Mouse (Mus musculus) hematopoietic stem cell, adult 5-6 weeks (primary cell): ENCODE results near the gene Ifih1. TPM values are rescaled to one million over a fixed set of nuclear protein-coding genes. Genes with fewer than 3 reads are reported as not detected.
A peak's percentile ranks its signal among the peaks of the same experiment; 100 is the strongest.

Source experiments
- ATAC-seq, 2 experiments: fragments of 125-278 bp in 1 of 2; replicated peaks in 1 of 2; 2 replicates each; pipeline ENCODE4 v1.8.0; 2016 to 2017; ENCODE audit warnings: inconsistent platforms in 2 of 2, mild to moderate bottlenecking in 2 of 2, moderate number of reproducible peaks in 2 of 2, low read depth in 1 of 2, moderate TSS enrichment in 1 of 2; ENCODE audit not compliant: low FRiP score in 2 of 2, poor library complexity in 2 of 2, severe bottlenecking in 2 of 2, insufficient read depth in 1 of 2, low TSS enrichment in 1 of 2
- total RNA-seq: library from RNA; stranded (forward); fragments of 172-1452, 232-1000 nt; gene quantifications from 2 replicates; pipeline ENCODE4 v1.2.3, GENCODE M21; 2017

Gene Ifih1
- 41.0 and 42.6 TPM in 2 replicates for total RNA-seq

DNA sequence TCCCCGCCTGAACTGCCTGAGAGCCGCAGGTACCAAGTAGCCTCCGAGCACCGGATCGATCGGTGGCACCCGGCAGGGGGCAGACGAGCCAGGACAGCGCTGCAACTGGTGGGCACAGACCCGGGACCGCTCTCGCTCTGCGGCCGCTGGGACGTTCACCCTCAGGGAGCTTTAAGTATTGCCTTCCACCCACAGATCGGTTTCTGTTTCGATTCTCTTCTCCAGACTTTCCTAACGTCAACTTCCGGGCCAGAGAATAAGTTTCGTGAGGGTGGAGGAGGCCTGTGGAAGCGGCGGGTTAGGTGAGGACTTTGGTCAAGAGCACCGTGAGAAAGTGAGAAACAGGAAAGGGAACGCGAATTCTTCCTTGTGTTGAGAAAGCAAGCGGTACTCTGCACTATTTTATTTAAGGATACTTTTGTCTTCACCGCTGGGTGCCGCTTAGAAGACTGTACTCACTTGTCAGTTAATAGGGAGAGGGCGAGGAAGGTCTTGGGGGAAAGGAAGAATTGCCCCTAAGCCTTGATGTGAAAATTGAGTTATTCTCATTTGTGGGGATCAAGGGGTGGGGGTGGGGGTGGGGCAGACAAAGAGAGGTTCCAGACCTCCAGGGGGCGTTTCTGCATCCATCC is at the start of gene Ifih1:
Gene Ifih1 (minus strand): TSS at position 242 of the 632 bp plus-strand sequence.
- peak; percentile 93 to 94 for ATAC-seq

- no peak for ATAC-seq
Observed at GRCm38 (mm10) chr2:62685934-62686333, 39.9 kb upstream of the Ifih1 start.

- ATAC-seq, result peak; percentile 89 to 90
Observed at GRCm38 (mm10) chr2:62684989-62685595, 39.0 kb upstream of the Ifih1 start.

GRCm38 (mm10) chr2:62681667-62682066 is 35.6 kb upstream of the Ifih1 start:
- peak in 1 of 2 experiments; percentile 27; a peak in 2 of 4 replicates for ATAC-seq

GRCm38 (mm10) chr2:62672788-62673187 is 26.7 kb upstream of the Ifih1 start:
- peak in 1 of 2 experiments; percentile 75; a peak in 1 of 4 replicates for ATAC-seq

DNA sequence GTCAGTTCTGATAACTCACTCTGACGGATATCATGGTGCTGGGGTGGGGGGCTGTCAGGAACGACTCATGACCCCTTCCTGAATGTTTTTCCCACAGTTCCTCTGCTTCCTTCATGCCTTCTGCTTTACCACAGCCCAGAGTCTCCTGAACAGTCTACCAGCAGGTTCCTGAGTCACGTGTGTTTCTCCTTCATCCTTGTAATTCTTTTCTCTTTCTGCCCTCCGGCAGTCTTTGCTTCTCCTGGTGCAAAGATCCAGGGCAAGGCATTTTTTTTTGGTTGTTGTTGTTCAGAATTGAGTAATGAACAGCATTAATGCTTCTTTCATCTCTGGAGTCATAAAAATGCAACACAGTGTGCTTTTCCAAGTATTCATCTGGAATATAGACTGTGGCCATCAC is 24.7 kb upstream of the Ifih1 start:
- ATAC-seq, result no peak

- no peak for ATAC-seq
Observed at GRCm38 (mm10) chr2:62670301-62670700, 24.2 kb upstream of the Ifih1 start.

DNA sequence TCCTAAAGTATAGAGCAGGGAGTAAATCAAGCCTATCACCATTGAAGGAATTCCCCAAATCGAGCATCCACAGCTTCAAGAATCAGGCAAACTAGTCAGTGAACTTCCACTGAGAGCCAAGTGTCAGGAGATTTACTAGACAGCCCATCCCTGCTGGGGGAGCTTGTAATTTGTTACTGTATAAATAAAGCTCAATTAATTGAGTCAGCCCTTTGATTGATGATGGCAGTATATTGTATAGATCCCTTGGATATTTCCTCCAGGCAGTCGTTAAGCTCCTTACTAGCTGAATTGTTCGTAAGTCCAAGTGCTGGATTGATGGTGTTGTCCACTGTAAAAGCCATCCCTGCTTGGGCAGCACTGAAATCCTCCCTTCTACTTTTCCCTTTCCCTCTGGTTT is 23.8 kb upstream of the Ifih1 start:
- no peak for ATAC-seq

- ATAC-seq, result no peak
Observed at GRCm38 (mm10) chr2:62665536-62665935, 19.5 kb upstream of the Ifih1 start.

GRCm38 (mm10) chr2:62664839-62665238 is 18.8 kb upstream of the Ifih1 start:
- ATAC-seq, result no peak; a peak in 1 of 4 replicates

DNA sequence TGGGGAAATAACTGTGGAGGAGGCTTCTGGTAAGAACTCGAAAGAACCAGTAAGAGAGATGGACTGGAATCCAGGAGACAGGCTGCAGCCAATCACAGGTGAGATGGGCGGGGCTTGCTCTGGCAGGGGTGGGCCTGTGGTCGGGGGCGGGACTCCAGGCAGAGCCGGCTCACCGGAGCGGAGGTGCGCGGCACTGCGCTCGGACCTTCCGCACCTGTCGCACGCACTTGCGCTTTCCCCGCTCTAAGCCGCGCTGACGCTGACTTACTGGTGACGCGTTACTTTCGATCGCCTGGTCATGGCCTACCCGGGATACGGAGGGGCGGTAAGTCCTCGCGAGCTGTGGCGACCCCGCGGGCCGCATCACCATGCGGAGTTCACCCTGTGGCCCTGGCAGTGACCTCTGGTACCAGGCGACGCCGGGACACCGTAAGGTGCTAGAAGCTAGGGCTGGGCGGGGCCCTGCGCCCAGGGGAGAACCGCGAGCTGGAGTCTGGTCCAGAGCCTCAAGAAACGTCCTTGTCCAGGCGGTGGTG is 18.1 kb upstream of the Ifih1 start, which contains the start of gene Gca:
Gene Gca (plus strand): TSS at position 151 of the 536 bp plus-strand sequence.
- ATAC-seq, result peak; percentile 97 to 98

- ATAC-seq, result no peak
Observed at GRCm38 (mm10) chr2:62662560-62662959, 16.5 kb upstream of the Ifih1 start.

- no peak for ATAC-seq
Observed at GRCm38 (mm10) chr2:62660565-62660964, 14.5 kb upstream of the Ifih1 start.

GRCm38 (mm10) chr2:62656072-62656471 is 10.0 kb upstream of the Ifih1 start:
- ATAC-seq, result peak in 1 of 2 experiments; percentile 27; a peak in 1 of 4 replicates

GRCm38 (mm10) chr2:62654519-62655338 is 8.7 kb upstream of the Ifih1 start:
- ATAC-seq, result peak; percentile 92 to 96

DNA sequence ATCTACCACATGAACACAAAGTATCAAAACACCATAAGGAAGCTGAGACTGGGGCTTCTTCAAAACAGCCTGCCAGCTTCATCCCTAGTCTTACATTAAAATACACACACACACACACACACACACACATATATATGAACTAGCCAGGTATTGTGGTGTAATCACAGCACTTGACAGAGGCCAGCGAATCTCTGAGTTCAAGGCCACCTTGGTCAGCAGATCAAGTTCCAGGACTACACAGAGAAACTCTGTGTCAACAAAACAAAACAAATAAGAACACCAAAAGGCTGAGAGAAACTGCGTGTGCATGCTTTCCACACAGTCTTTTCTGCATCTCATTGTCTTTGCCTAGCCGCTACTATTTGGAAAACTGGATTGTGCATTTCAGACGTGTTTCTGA is 6.4 kb upstream of the Ifih1 start:
- ATAC-seq, result no peak

DNA sequence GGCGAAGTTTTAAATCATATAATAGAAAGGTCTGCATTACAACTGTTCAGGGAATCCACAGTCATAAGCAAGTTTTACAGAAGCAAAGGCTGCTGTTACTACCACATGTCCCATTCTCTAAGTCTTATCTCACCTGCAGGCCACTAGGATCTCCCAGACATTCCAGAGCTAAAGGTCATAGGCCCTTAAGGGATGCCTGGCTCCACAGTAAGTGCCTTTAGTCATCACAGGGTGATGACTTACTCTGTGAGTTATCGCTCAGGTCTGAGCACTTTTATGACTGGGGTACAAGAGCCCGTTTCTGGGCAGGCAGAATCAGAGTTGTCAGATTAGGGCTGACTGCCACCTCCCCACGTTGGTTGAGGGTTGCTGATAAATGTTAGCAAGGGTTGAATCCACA is 5.8 kb upstream of the Ifih1 start:
- ATAC-seq, result no peak
